Mouse (Mus musculus) regulatory T cell (primary cell): ENCODE data around the gene BC051665.

Experiments used
- in situ Hi-C: fragments of 300-600 bp; cut with MboI, MseI; formaldehyde crosslinking; loops from one replicate; pipeline ENCODE4 v1.15.1; 2025; ENCODE audit warnings: high pct_unique_total_duplicates

The BC051665 gene

DNA sequence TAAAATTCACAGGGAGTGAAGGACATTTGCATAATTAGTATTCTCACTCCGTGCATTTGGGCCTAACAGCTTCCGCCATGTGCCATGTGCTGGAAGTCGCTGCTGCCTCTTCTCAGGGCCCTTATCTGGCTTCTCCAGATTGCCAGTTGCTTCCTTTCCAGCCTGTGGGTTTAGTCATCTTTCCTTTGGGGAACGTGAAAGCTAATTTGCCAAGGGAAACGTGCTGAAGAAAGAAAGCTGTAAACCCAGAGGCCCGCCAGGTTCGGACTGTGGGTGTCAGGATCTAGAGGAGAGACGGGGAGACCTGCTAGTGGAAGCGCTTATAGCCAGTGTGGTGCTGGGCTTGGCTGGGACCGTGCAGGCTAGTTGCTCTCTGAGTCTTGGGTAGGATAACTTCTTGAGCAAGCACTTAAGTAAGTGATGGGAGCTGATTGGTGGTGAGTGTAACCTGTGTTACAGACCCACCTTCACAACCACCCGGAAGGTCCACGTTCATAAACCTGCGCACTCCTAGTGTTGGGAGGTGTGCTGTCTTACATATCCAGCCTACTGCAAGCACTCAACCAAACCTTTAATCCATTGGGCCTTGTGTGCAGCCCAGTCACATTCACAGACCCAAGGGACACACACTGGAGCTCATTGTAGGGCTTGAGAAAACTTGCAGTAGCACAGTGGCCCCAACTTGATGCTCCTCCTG is 42.6 kb downstream of the BC051665 start:
- in situ Hi-C loops = loop anchor here (5.0 kb wide), 1 partner anchor 271 kb away; no protein-coding TSS in a partner anchor

DNA sequence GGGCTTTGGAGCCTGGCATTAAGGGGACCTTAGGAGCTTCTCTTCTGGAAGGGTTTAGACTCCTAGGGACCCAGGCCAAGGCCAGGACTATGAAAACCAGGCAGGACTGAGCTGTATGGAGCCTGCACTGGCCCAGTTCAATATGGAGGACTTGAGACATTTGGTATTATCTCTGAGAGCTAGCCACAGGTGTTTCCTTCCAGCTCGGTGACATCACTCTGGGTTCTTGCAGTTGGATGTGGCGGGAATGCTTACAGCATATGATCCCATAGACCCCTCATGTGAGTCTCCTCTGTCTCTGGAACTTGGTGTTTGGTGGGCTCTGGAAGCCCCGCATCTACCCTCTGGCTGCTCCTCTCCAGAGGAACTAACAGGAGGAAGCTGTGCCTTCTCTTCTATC is 43.6 kb downstream of the BC051665 start:
- in situ Hi-C loops = loop anchor here (5.0 kb wide), 1 partner anchor 270 kb away; no protein-coding TSS in a partner anchor

DNA sequence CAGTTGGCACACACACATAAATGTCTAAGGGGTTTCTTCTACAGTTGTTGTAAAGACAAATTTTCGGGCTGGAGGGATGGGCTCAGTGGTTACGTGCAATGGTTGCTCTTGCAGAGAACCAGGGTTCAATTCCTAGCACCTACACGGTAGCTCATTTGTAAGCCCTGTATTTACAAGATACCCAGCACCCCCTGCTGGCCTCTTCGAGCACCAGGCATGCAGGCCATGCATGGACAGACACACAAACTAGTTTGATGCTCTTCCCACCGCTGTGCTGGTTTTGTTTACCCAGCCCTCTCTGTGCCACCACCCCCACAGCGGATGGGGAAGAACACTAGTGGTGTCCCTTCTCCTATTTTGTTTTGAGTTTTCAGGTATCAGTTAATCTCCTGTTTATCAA is 45.9 kb downstream of the BC051665 start:
- in situ Hi-C loops = loop anchor here (5.0 kb wide), 1 partner anchor 268 kb away; no protein-coding TSS in a partner anchor

DNA sequence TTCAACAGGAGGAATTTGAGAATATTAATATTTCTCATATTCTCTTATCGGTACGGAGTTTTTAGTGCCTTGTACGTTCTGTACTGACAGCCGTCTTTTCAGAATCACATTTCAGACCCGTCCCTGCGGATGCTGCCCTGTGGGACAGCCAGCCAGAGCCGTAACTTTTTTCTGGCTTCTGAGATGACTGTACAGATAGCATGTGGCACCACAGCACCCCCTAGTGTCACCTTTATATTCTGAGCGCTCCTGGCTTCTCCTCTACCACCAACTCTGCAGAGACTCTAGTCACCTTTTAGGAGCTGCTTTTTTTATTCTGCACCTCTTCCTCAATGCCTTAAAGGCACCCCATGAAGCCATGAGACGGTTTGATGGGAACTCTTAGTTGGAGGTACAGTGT is 47.7 kb downstream of the BC051665 start:
- in situ Hi-C loops = loop anchor here (5.0 kb wide), 2 partner anchors 131 to 901 kb away; no protein-coding TSS in a partner anchor

DNA sequence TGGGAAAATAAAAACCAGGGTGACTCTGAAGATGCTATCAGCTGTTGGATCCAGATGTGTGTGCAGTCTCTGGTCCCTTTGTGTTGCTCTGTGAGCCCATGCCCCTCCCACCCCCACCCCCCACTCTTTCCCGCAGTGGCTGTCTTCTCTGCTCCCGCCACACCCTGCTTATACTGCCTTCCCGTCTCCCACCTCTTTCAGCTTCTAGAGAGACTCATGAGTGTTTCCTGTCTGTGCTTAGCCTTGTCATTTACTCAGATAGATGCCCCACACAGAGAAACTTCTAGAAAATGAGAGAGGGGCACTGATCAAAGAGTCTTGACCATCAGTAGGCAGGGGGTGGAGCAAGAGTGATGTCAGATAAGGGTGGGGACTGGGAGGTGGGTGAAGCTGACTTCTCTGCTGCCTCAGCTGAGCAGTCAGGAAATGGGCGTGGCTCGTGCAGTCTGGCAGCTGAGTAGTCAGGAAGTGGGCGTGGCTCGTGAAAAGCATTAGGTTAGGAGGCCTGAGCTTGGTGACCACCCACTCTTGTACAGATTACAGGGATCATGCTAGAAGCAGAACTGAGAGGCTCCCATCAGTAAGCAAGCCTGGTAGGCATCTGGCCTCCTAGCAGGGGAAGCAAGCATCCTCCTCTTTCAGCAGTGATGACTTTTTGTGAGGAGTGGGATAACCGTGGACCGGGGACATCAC is 48.4 kb downstream of the BC051665 start:
- in situ Hi-C loops = loop anchor here (5.0 kb wide), 2 partner anchors 130 to 900 kb away; no protein-coding TSS in a partner anchor

DNA sequence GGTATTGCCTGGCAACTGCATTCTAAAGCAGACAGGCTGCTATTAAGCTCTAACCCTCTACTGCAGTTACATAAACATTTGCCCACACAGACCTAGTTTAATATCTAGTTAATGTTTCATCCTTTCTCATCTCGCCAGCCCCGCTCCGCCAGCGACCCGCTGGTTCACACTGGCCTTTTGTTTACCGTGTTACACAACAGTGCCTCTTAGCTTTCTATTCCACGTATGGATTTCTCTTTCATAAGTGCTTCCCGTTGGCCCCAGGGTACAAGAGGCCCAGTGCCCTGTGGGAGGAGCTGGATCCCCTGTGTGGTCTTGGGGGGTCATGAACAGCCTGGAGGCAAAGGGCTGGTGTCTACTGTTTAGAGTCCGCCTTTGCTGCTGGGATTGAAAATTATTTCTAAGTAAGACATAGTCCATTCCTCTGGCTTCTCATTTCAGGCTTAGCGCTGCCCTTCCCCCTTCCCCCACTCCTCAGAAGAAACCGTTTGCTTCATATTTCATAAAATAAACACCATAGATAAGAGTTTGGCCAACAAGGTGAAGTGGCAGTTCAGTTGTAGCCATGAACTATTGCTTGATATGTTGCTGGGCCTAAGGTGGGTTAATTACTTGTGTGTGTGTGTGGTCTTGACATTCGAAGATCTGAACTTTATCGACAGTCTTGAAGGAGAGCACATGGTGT is 49.6 kb downstream of the BC051665 start:
- in situ Hi-C loops = loop anchor here (5.0 kb wide), 2 partner anchors 129 to 899 kb away; no protein-coding TSS in a partner anchor

DNA sequence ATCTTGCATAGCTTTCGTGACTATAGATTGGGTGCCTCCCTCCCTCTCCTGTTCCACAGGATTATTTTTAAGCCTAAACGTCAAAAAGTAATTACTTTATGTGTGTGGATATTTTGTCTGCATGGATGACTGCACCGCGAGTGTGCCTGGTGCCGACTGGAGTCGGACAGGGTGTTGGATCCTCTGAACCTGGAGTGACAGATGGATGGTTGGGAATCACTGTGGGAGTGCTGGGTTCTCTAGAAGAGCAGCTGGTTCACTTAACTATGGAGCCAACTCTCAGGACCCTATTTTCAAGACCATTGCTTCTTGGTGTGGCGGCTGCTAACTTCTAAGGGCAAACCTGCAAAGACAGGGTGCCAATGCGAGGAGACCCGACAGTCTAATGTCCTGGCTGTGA is 50.9 kb downstream of the BC051665 start:
- in situ Hi-C loops = loop anchor here (5.0 kb wide), 2 partner anchors 128 to 898 kb away; no protein-coding TSS in a partner anchor
